Mouse (Mus musculus) liver, embryonic 14.5 days (tissue): Measurements from ENCODE around the gene Adpgk.

Experiments used
- CTCF ChIP-seq: IDR thresholded peaks from 2 replicates; pipeline ENCODE4 v1.5.1; 2016; ENCODE audit warnings: antibody characterized with exemption, low read depth, control low read depth
- EP300 ChIP-seq: IDR thresholded peaks from 2 replicates; pipeline ENCODE4 v1.6.1; 2016; ENCODE audit warnings: antibody characterized with exemption, low read depth

DNA sequence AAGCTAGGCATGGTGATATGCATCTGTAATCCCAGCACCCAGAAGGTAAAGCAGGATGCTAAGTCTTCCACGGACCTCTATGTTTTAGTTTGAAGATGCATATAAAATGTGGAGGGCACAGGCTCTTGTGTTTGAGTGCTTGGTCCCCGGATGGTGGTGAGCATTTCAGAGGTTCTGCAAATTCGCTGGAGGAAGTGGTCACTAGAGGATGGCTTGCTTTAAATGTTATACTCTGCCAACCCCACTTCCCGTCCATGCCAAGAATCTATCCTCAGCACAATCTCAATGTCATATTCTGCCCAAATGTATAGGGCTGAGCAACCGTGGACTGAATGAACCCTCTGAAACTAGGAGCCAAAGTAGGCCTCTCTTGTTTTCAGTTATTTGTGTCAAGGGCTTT, 10.5 kb upstream of the Adpgk start:
- TF ChIP-seq CTCF (no peak), EP300 (no peak)
